Mouse (Mus musculus) left cerebral cortex, adult 2 months (tissue): ENCODE measurements around the gene Eid2b. TPM values are rescaled to one million over a fixed set of nuclear protein-coding genes. Genes with fewer than 3 reads are reported as not detected.

ENCODE experiments used
- DNase-seq, 2 experiments: peaks; one replicate each; pipeline ENCODE4 v3.0.0; 2021 to 2022; ENCODE audit warnings: low spot score in 2 of 2, mixed read lengths in 1 of 2; ENCODE audit errors: extremely low spot score in 1 of 2
- H3K27ac ChIP-seq: fragments of 200-600 bp; 2 replicates; pipeline ENCODE4 v1.8.1; 2022
- H3K4me3 ChIP-seq: fragments of 200-600 bp; 2 replicates; pipeline ENCODE4 v1.8.1; 2022
- CTCF ChIP-seq: fragments of 200-600 bp; IDR thresholded peaks from 2 replicates; pipeline ENCODE4 v1.8.1; 2022; ENCODE audit warnings: antibody characterized with exemption, mild to moderate bottlenecking, moderate library complexity
- intact Hi-C: fragments of 180-260 bp; cut with DNase I; formaldehyde crosslinking; loops from one replicate; pipeline ENCODE4 v1.15.1; 2025
- total RNA-seq, 2 experiments: library from RNA; stranded (reverse); gene quantifications; 2 replicates each; pipeline ENCODE4 v1.2.3; 2021

Gene Eid2b
- total RNA-seq, 2 experiments from 2014 or later: 32.3 to 33.4 TPM

GRCm38 (mm10) chr7:28305641-28306040 is 28.1 kb downstream of the Eid2b start:
- no peak for DNase-seq
- intact Hi-C loops: no loop called here
- H3K27ac ChIP-seq: no peak overlapping the region
- TF ChIP-seq CTCF: no peak
- no peak overlapping the region for H3K4me3 ChIP-seq

- DNase-seq: no peak
- intact Hi-C loops: no loop called here
- Histone ChIP-seq H3K27ac (no peak overlapping the region), H3K4me3 (no peak overlapping the region)
- no peak for TF ChIP-seq CTCF
These were observed 28.7 kb downstream of the Eid2b start for GRCm38 (mm10) chr7:28306216-28306615.

- intact Hi-C loops: no loop called here
- DNase-seq: no peak
- Histone ChIP-seq H3K27ac (no peak overlapping the region), H3K4me3 (no peak overlapping the region)
- no peak for TF ChIP-seq CTCF
These were observed 32.2 kb downstream of the Eid2b start for GRCm38 (mm10) chr7:28309737-28310136.

GRCm38 (mm10) chr7:28311151-28311925 is 33.8 kb downstream of the Eid2b start:
- H3K4me3 ChIP-seq: peak overlapping the region; percentile 70
- intact Hi-C loops: no loop called here
- DNase-seq: no peak
- peak overlapping the region; percentile 82 for H3K27ac ChIP-seq
- TF ChIP-seq CTCF: no peak

- intact Hi-C loops: loop anchor here (2.0 kb wide), 1 partner anchor 27 kb away; the partner anchor contains the start of gene Supt5
- Histone ChIP-seq H3K27ac (peak within 1 kb of the TSS; percentile 82), H3K4me3 (peak within 1 kb of the TSS; percentile 70)
- peak; percentile 99 to 100 for DNase-seq
- TF ChIP-seq CTCF: no peak; the same call in 1 of the 2 replicates
These were observed 34.5 kb downstream of the Eid2b start, which contains the start of gene Timm50 for GRCm38 (mm10) chr7:28311926-28312543. TSS of gene Timm50 (minus strand) at chr7:28312072.

GRCm38 (mm10) chr7:28318036-28318435 is 40.5 kb downstream of the Eid2b start:
- no peak for TF ChIP-seq CTCF

GRCm38 (mm10) chr7:28318714-28319113 is 41.2 kb downstream of the Eid2b start:
- Histone ChIP-seq H3K4me3 (no peak overlapping the region), H3K27ac (no peak overlapping the region)
- no peak for TF ChIP-seq CTCF
- DNase-seq: no peak
- intact Hi-C loops: no loop called here

More at GRCm38 (mm10) chr7:28318036-28318435, 40.5 kb downstream of the Eid2b start:
- intact Hi-C loops: no loop called here
- DNase-seq: no peak
- no peak overlapping the region for H3K4me3 ChIP-seq
- H3K27ac ChIP-seq: no peak overlapping the region

- no peak for DNase-seq
- intact Hi-C loops: no loop called here
- no peak for TF ChIP-seq CTCF
- no peak overlapping the region for H3K27ac ChIP-seq
- H3K4me3 ChIP-seq: no peak overlapping the region
These were observed 44.6 kb downstream of the Eid2b start for GRCm38 (mm10) chr7:28321974-28322720.

GRCm38 (mm10) chr7:28325293-28325692 is 47.8 kb downstream of the Eid2b start:
- no peak overlapping the region for H3K4me3 ChIP-seq
- H3K27ac ChIP-seq: no peak overlapping the region
- intact Hi-C loops: no loop called here
- DNase-seq: no peak
- no peak for TF ChIP-seq CTCF

GRCm38 (mm10) chr7:28326457-28326856 is 48.9 kb downstream of the Eid2b start:
- no peak for DNase-seq
- peak; percentile 36 for TF ChIP-seq CTCF
- intact Hi-C loops: no loop called here
- Histone ChIP-seq H3K27ac (no peak overlapping the region), H3K4me3 (no peak overlapping the region)

GRCm38 (mm10) chr7:28328260-28328659 is 50.7 kb downstream of the Eid2b start:
- intact Hi-C loops: no loop called here
- no peak for TF ChIP-seq CTCF
- no peak for DNase-seq
- Histone ChIP-seq H3K27ac (no peak overlapping the region), H3K4me3 (no peak overlapping the region)

Other genes starting within 250 kb of the Eid2b start
- 100 to 1,000 TPM; 127 to 130 TPM for gene Psmc4, start 227.6 kb upstream of the Eid2b start, total RNA-seq
- under 1 TPM; 0.26 to 0.36 TPM for gene Fcgbp, start 206.5 kb upstream of the Eid2b start, total RNA-seq
- gene 9530053A07Rik, start 148.3 kb upstream of the Eid2b start, total RNA-seq: under 1 TPM in 1 of 2 experiments, not detected in 1; 0.09 TPM
- gene Fbl, start 108.0 kb upstream of the Eid2b start, total RNA-seq: 10 to 100 TPM; 50.0 to 52.1 TPM
- 10 to 100 TPM; 49.8 to 50.2 TPM for gene Dyrk1b, start 98.3 kb upstream of the Eid2b start, total RNA-seq
- 10 to 100 TPM; 63.3 to 64.4 TPM for gene Eid2, start 9.9 kb upstream of the Eid2b start, total RNA-seq
- gene Selenov, start 13.4 kb downstream of the Eid2b start, total RNA-seq: 1 to 10 TPM in 1 of 2 experiments, under 1 TPM in 1; 0.79 to 1.1 TPM
- gene Dll3, start 24.5 kb downstream of the Eid2b start, total RNA-seq: 1 to 10 TPM; 1.1 to 1.9 TPM
- gene Timm50, start 34.3 kb downstream of the Eid2b start, total RNA-seq: 10 to 100 TPM; 41.7 to 47.0 TPM
- 100 to 1,000 TPM; 124 to 126 TPM for gene Supt5, start 61.0 kb downstream of the Eid2b start, total RNA-seq
- gene Rps16, start 72.9 kb downstream of the Eid2b start, total RNA-seq: 100 to 1,000 TPM; 440 to 450 TPM
- gene Plekhg2, start 94.9 kb downstream of the Eid2b start, total RNA-seq: 1 to 10 TPM; 7.1 to 7.7 TPM
- gene Zfp36, start 102.5 kb downstream of the Eid2b start, total RNA-seq: 1 to 10 TPM; 2.3 to 2.8 TPM
- 10 to 100 TPM; 18.1 to 18.8 TPM for gene Med29, start 115.0 kb downstream of the Eid2b start, total RNA-seq
- gene Paf1, start 115.2 kb downstream of the Eid2b start, total RNA-seq: 10 to 100 TPM; 65.7 to 66.8 TPM
- gene Gmfg, start 159.7 kb downstream of the Eid2b start, total RNA-seq: 1 to 10 TPM; 1.3 to 1.6 TPM
- 100 to 1,000 TPM in 1 of 2 experiments, 10 to 100 TPM in 1; 96.7 to 105 TPM for gene Lrfn1, start 174.2 kb downstream of the Eid2b start, total RNA-seq
- gene Ifnl2, start 232.7 kb downstream of the Eid2b start, total RNA-seq: not detected
- not detected for gene Ifnl3, start 245.1 kb downstream of the Eid2b start, total RNA-seq